Mouse (Mus musculus) left cerebral cortex, adult 2 months (tissue): ENCODE data around the gene Rap2a. TPM values are rescaled to one million over a fixed set of nuclear protein-coding genes. Genes with fewer than 3 reads are reported as not detected.

Source experiments
- DNase-seq, 2 experiments: peaks; one replicate each; pipeline ENCODE4 v3.0.0; 2021 to 2022; ENCODE audit warnings: low spot score in 2 of 2, mixed read lengths in 1 of 2; ENCODE audit errors: extremely low spot score in 1 of 2
- H3K27ac ChIP-seq: fragments of 200-600 bp; 2 replicates; pipeline ENCODE4 v1.8.1; 2022
- H3K4me3 ChIP-seq: fragments of 200-600 bp; 2 replicates; pipeline ENCODE4 v1.8.1; 2022
- CTCF ChIP-seq: fragments of 200-600 bp; IDR thresholded peaks from 2 replicates; pipeline ENCODE4 v1.8.1; 2022; ENCODE audit warnings: antibody characterized with exemption, mild to moderate bottlenecking, moderate library complexity
- intact Hi-C: fragments of 180-260 bp; cut with DNase I; formaldehyde crosslinking; loops from one replicate; pipeline ENCODE4 v1.15.1; 2025
- total RNA-seq, 2 experiments: library from RNA; stranded (reverse); gene quantifications; 2 replicates each; pipeline ENCODE4 v1.2.3; 2021

Gene Rap2a
- total RNA-seq, 2 experiments from 2014 or later, result 91.3 to 91.5 TPM

DNA sequence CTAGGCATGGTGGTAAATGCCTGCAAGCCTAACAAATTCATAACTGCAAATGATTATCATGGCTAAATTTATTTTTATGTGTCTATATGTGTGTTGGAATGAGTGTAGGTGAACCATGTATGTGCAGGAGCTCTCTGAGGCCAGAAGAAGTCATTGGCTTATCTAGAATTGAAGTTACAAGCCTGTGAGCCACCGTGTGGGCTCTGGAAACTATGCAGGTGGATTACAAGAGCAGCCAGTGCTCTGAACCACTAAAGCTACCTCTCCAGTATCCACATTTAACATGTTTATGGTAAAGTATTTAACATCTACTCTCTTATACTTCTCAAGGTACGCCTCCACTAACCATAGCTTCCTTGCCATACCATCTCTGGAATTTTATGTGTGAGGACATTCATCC, 66.7 kb downstream of the Rap2a start:
- intact Hi-C loops, result no loop called here
- no peak for DNase-seq
- H3K27ac ChIP-seq, result no peak overlapping the region
- TF ChIP-seq CTCF, result no peak
- no peak overlapping the region for H3K4me3 ChIP-seq

Other genes starting within 250 kb of the Rap2a start
- gene Mbnl2, start 202.8 kb upstream of the Rap2a start, total RNA-seq, result 100 to 1,000 TPM; 248 to 251 TPM